Mouse (Mus musculus) neural tube, embryonic 10.5 days (tissue): ENCODE data around the gene Gal3st1.
"Not testable (repeated sequence)": the region's sequence is repeated elsewhere in the genome, so short reads cannot be mapped to it uniquely, and the experiment has no call there.

Source experiments
- DNase-seq: peaks from one replicate; pipeline ENCODE4 v3.0.0-alpha.2; 2017; ENCODE audit warnings: low spot score; ENCODE audit errors: extremely low spot score

Gene Gal3st1

DNA sequence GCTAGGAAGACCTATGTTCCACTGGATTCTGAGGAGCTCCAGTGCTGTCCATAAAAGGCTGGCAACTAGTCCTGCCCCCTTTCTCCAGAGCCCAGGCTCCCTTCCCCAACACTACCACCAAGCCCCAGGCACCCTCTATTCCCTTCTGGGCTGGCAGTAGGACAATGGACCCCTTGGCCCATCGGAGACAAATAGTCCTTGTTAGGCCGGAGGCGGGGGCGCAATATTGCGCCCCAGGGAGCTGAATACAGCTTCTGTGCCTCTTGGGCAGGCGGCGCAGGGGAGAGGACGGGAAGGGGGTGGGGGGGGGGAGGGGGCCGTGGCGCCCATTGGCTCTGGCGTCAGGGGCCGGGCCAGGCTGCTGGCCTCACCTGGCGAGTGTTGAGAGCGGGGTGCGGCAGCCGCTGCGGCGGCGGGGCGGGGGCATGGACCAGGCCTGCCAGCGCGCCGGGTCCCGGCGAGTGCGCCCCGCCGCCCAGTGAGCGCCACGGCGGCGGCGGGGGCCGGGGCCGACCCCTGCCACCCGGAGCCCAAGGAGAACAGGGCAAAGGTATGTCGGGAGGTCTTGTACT, at the start of gene Gal3st1:
Gal3st1 (plus strand) TSS at position 346 of the 572 bp plus-strand sequence.
- DNase-seq = peak; percentile 34

GRCm38 (mm10) chr11:3933756-3934285, 49.6 kb upstream of the Gal3st1 start:
- DNase-seq = no peak

- DNase-seq = no peak
Observed at GRCm38 (mm10) chr11:3935135-3935534, 48.3 kb upstream of the Gal3st1 start.

DNA sequence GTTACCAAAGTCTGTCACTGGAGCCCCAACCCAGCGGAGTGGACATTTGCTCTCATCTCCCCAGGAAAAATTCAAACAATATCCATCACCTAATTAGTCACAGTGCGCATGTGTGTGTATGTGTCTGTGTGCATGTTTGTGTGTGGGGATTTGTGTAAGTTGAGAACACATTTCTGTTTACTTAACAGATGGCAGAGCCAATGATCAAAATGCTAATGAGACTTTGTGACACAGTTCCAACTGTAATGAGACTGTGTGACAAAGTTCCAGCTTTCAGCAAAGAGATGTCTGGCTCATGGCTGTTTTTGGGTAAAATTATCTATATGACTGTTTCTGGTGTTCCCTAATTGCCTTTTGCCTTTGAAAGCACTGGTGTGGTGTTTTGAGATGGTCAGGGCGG, 47.1 kb upstream of the Gal3st1 start:
- DNase-seq = no peak

- no peak for DNase-seq
Observed at GRCm38 (mm10) chr11:3937321-3937874, 46.0 kb upstream of the Gal3st1 start.

DNA sequence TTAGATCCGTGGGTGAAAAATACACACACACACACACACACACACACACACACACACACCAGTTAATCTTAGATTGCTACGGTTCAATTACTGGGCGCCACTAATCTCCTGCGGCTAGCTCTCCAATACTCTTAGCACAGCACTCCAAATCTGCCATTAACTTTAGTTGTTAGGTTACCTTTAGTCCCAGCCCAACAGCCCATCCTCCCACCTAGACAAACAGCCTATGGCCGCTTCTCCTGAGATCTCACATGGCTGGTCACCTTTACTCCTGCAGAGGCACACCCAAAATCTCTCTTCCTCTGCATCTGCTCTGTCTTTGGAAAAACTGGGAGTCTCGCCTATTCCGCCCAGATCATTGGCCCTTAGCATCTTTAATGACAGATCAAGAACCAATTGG, 42.1 kb upstream of the Gal3st1 start:
- no peak for DNase-seq

DNA sequence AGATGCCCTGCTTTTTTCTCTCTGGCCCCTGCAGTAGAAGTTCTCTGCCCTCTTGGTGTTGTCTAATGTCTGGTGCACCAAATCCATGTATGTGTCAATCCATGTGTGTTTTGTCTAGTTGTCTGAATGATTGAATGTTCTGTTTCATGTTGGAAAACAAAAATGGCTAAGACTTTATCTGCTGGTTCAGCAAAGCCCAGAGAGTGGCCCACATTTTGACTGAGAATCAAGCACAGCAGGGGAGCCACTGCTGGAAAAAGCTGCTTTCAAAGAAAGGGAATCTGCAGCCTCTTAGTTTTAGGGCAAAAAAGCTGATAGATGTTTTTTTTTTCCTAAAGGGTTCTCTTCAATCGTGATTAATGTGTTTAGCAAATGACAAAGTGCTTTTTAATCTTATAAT, 37.0 kb upstream of the Gal3st1 start:
- DNase-seq = no peak

GRCm38 (mm10) chr11:3954876-3955275, 28.6 kb upstream of the Gal3st1 start:
- DNase-seq = not testable (repeated sequence)

DNA sequence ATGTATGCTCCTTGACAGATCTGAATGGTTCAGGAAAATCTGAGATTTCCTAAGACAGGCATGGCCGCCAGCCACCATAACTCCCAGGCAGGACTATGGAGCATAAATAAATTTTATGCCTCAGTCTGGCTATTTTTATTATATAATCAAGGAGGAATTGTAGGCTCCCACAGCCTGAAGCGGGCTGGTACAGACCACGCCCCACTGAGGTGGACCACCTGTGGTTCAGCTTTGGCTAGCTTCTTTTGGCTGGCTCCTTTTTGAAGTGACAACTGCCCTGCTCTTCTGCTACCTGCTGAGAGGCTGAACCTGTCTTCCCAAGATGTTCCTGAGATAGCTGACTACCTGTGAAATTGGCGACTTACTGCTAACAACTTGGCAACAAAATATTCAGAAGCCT, 28.1 kb upstream of the Gal3st1 start:
- DNase-seq = not testable (repeated sequence)

- DNase-seq = no peak
Observed at GRCm38 (mm10) chr11:3960901-3961300, 22.5 kb upstream of the Gal3st1 start.

DNA sequence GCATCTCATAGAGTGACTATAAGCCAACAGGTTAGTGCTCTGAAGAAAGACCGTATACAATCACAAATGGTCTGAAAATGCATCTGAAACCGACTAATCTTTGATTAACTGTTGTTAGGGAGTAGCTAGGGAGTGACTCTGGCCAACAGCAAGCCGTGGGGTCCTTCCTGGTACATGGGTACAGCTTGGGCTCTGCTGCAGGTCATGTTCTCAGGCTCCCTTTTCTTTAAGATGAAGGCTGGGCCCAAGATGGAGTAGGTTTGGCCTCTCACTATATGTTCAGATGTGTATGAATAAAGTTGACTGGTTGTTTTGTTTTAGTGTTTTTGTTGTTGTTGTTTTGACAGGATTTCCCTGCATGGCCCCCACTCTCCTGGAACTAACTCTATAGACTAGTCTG, 21.7 kb upstream of the Gal3st1 start:
- no peak for DNase-seq

DNA sequence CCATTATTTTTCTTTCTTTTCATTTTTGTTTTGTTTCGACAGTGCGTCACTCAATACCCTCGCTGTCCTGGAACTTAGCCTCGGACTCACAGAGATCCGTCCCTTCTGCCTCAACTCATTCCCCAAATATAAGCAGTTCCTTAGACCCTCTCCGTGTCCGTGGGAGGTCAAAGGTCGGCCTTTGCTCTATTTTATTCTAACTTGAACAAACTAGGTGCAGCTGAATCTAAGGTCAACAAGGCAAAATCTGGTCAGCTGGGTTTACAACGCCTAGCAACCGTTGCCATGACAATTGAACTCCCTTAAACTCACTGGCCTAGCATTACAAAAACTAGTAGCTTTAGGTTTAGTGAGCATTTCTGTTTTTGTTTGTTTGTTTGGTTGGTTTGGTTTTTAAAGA, 20.3 kb upstream of the Gal3st1 start:
- DNase-seq = no peak

GRCm38 (mm10) chr11:3963610-3964415, 19.6 kb upstream of the Gal3st1 start, which contains the start of gene Pes1:
Pes1 (plus strand) TSS chr11:3963975.
- DNase-seq = peak; percentile 86

DNA sequence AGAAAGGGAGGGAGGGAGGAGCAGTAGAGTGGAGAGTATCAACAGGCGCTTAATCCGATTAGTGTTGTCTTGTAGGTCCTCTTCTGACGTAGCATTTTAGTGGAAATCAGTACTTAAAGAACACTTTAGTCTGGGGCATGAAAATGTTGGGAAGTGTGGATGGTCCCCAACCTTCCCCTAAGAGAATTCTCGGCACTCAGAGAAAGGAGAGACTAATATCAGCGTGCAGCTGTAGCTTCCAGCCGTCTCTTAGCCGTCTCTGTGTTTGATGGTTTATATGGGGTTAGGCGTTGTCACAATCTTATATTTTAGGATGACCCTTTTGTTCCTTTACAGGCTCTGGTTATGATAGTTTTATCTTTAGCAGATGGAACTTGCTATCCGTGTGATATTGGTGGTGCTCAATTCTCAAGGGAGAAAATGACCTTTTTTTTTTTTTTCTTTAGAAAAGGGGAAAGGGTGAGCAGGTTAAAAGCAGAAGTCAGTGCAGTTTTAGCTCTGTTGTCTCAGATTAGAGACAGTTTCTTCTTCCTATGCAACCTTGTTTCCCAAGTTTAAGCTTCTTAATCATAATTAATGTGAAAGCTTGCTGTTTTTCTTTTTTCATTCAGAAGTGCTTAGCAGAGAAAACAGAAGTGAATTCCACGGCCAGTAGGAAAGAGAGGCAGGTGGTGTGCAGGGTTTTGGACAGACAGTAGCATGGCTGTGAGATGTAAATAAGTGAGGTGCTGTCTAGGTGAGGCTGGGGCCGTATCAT, 18.8 kb upstream of the Gal3st1 start:
- no peak for DNase-seq

DNA sequence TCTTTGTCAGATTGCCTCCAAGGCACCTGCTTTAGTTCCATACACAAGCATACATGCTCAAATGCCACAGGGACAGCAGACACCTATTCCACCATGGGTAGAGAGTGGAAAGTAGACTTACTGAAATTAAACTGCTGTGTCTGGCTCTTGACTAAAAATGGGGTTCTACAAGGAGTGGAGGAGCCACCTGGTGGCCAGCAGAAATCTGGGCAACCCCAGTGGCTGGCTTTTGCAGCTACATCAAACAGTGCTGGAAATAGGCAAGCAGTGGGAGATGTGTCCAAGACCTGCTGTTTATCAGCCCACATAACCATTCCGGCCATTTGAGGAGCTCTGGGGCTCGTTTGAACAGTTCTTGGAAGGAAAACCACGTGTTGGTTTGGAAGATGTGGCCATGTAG, 13.6 kb upstream of the Gal3st1 start:
- DNase-seq = no peak

- DNase-seq = no peak
Observed at GRCm38 (mm10) chr11:3970361-3970760, 13.1 kb upstream of the Gal3st1 start.

- no peak for DNase-seq
Observed at GRCm38 (mm10) chr11:3973081-3973480, 10.4 kb upstream of the Gal3st1 start.

GRCm38 (mm10) chr11:3974311-3974710, 9.1 kb upstream of the Gal3st1 start:
- DNase-seq = no peak

DNA sequence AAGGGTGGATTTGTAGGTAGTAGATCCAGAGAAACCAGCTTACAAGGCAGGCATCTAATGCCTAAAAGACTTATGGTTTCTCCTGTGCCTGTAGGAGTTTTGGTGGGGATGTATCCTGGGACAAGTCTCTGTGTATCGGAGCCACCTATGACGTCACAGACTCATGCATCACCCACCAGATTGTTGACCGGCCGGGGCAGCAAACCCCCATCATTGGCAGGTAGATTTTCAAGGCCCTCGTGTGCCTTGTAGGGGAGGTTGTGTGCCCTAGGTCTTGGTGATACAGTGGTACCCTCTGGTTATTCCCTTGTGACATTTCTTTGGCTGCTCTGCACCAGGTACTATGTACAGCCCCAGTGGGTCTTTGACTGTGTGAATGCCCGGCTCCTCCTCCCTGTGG, 6.8 kb upstream of the Gal3st1 start, which contains the start of gene 4930556J24Rik:
4930556J24Rik (minus strand) TSS at position 101 of the 400 bp plus-strand sequence.
- DNase-seq = no peak

GRCm38 (mm10) chr11:3978421-3978820, 5.0 kb upstream of the Gal3st1 start:
- no peak for DNase-seq

GRCm38 (mm10) chr11:3981536-3981935, 1.9 kb upstream of the Gal3st1 start:
- DNase-seq = no peak
